Mouse (Mus musculus): ENCODE data around the gene Hba-x.
A peak's percentile ranks its signal among the peaks of the same experiment; 100 is the strongest.

The Hba-x gene

DNA sequence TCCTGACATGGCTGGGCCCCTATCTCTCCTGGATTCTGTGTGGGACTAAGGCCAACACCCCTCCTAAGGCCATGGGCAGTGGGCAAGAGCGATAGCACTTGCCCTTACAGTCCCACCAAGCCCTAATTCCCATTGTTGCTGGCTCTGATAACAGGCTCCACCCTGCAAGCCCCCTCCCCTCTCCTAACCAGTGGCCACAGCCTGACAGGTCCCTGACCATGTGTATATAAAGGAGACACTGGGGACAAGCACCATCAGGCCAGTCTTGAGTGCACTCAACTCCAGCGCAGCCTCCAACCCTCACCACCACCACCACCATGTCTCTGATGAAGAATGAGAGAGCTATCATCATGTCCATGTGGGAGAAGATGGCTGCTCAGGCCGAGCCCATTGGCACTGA lies at the start of gene Hba-x:
Hba-x (plus strand) TSS at position 54 of the 400 bp plus-strand sequence.
- no peak for ATAC-seq (ENCODE audit: low TSS enrichment)

DNA sequence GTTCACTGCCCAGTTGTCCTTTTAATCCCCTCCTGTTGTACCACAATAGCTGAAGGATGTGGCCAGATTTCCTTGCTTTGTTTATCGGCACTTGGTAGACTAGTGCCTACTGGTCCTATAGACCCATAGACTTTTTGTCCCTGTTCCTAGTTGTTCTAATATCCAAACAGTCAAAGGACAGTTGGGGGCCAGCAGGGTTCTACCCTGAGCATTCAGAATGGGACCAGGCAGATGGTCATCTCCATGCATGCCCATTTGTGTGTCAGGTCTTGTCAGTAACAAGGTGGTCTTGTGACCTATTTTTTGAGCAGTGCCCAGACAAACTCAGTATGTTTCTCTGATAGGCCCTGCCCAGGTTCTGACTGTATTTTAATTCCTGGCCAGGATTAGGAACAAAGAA lies 49.2 kb upstream of the Hba-x start:
- no peak for ATAC-seq (ENCODE audit: low TSS enrichment)

DNA sequence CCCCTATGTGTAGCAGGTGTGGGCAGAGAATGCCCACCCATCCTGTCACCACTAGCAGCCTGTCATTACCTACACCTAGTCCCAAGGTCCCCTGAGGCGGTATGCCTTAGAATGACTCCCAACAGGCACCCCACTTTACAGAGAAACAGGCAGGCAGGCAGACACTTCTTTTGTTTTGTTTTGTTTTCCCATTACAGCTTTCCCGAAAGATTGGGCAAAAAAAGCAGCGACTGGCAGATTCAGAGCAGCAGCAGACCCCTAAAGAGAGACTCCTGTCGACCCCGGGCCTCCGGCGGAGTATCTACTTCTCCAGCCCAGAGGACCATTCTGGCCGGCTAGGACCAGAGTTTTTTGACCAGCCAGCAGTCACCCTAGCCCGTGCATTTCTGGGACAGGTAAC lies 48.6 kb upstream of the Hba-x start:
- ATAC-seq (ENCODE audit: low TSS enrichment) = no peak

DNA sequence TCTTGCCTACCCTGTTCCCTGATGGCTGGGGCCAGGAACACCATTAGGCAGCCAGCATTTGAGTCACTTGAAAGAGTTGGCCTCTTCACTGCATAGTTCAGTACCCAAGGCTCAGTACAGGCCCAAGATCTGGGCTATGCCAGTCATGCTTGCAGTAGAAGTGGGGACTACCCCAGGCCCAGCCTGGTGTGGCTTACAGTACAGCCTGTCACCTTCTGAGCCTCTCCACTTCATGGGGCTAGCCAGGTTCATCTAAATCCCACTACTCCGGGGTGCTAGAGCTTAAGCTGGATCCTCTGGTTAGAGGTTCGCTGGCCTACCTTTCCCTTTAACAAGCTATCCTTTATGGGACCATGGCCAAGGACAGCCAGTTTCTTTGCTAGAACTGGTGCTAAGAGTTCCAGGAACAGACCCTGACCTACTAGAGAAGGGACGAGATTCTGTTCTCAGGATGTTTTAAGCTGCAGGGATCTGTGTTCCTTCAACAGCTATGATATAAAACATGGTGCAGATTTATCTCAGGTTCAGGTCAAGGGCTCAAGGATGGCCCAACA lies 47.8 kb upstream of the Hba-x start:
- ATAC-seq (ENCODE audit: low TSS enrichment) = no peak

DNA sequence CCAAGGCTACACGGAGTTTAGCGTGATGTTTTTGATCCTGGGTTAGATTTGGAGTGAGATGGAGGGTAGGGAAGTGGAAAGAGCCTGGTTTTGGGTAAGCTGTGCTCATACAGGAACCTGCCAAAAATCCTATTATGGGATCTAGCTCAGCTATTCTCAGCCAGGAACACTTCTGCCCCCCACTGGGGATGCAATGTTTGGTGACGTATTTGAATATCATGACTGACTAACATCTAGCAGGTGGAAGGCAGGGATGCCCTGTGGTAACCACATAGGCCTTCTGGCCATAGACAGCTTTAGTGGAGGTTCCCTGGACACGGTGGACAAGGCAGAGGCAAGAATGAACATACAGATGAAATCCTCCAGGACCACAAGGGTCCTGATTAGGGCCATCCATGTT lies 46.0 kb upstream of the Hba-x start:
- peak; percentile 39 for ATAC-seq (ENCODE audit: low TSS enrichment)

DNA sequence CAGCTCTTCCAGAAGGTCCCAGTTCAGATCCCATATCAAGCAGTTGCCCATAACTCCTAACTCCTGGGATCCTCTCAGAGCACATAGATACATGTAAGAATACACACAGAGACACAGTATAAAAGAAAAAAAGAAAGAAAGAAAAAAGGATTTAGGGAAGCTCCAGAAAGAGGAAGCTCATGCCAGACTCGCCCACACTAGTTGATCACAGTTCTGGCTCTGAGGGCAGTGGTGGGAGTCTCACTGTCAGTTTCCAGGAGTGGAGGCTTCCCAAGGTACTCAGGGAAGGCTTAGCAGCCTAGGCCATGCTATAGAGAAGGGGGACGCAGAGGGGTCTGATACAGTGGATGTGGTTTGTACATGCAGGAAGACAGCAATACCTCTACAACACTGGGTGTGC lies 45.1 kb upstream of the Hba-x start:
- ATAC-seq (ENCODE audit: low TSS enrichment) = peak; percentile 33

DNA sequence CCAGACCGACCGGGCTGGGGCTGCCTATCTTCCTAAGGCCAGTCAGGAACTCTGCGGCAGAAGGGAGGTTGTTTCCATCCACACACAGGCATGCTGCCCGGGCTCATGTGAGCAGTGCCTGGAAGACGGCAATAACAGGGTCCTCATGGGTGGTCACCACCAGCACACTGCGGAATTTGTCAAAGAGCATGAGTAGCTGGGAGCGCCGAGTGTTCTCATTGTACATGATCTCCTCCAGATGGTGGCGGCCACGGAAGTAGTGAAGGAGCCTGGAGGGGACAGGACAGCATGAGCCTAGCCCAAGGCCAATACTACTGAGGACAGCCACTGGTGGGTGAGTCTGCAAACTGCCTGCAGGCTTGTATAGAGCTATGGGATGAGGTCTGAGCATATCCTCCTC lies 43.4 kb upstream of the Hba-x start:
- no peak for ATAC-seq (ENCODE audit: low TSS enrichment)

DNA sequence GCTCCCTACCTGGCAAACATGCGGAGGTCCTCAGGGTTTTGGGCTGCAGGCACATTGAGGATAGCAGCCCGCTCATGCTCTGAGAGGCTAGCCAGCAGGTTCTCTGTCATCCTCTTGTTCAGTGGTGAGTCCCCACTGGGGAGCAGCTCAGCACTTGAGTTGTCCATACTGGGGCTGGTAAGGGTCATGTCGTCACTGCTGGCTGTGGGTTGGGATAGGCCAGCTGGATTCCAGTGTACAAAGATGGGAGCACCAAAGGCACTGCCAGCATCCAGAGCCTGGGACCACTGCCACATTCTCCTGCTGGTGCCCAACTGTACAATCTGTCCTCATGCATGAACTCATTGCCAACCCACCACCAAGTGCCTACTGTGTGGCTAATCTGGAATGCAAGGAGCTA lies 42.3 kb upstream of the Hba-x start:
- no peak for ATAC-seq (ENCODE audit: low TSS enrichment)

DNA sequence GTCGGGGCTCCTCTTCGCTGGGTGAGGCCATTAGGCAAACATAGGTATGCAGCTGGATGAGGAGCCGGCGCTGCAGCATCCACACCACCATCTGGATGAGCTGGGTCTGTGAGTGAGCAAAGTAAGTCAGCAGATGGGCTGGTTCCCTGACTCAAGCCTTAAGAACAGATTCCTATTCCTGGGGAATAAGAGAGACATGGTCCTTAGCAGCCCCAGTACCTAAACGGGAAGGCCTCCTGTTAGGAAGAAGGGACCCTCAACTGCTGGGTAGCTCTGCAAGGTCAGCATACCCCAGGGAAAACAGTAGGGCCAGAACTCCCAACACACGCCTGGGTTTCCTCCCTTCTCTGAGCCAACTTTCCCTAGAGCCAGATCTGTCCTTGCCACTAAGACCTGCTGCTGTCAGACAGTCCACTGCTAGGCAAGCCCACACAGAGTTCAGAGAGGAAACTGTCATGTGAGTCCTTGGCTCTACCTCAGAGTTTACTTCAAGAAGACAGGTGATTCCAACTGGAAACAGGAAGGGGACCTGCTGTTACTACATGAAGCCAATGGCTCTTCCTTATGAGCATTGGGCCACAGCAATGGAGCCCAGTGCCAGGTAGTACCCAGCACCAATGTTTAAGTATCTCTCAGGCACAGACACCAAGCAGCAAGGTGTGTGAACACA lies 41.2 kb upstream of the Hba-x start:
- ATAC-seq (ENCODE audit: low TSS enrichment) = no peak

DNA sequence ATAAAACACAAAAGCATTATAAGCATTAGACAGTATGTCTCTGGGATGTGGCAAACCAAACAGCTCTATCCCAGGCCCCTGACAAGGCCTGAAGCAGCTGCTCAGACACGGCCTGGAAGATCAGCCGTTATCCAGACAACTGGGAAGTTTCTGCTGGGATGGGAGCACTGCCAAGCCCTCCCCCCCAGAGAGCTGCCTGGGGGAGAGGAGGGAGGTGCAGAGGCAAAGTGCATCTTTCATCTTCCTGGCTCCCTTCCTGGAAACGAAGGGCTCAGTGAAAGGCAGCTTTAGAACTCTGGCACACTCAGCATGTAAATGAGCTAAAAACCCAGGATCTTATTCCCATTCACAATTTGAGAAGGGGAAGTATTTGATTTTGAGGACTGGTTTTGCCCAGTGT lies 40.6 kb upstream of the Hba-x start:
- peak; percentile 42 for ATAC-seq (ENCODE audit: low TSS enrichment)

DNA sequence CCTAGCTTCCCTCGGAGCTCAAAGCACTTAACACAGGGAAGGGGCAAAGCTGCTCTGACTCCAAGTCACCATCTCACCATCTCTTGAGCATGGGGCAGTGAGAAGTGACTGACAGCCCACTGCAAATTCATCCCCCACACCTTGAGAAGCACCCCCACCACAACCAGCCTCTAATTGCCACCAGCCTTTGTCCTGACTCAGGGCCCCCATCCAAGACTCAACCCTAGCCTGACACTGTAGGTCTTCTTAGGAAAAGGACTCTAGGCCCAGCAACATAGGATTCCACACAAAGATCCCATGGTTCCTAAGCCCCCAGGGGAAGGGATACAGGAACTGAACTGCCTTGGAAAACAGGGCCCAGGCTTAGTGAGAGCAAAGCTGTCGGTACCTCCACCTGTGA lies 40.1 kb upstream of the Hba-x start:
- no peak for ATAC-seq (ENCODE audit: low TSS enrichment)

DNA sequence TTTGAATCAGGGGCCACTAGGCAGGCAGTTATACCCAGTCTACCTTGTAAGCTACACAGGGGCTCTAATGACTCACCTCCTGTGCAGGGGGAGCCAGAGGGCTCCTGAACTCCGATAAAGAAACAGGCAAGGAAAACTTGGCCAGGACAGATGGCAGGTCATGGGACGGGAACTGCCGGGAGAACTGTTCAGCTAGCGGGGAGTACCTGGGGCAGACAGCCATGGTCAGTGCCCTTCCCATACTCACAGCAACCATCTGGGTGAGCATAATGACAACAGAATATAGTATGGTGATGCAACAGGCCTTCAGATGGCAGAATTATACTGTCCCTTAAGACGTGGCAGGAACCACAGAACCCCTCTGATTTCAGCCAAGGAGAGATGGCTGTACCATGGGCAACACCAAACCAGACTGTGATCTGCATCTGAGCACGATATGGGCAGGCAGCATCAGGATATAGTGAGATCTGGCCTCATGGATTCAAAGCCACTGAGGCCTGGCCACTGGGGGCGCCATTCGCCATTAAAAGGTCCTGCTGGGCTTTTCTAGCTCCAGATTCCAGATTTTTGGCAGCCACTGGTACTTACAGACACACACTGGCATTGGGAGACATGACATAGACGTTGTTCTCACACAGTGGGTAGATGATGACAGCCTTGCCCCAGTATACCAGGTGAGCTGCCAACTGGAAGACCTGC lies 39.3 kb upstream of the Hba-x start:
- no peak for ATAC-seq (ENCODE audit: low TSS enrichment)

DNA sequence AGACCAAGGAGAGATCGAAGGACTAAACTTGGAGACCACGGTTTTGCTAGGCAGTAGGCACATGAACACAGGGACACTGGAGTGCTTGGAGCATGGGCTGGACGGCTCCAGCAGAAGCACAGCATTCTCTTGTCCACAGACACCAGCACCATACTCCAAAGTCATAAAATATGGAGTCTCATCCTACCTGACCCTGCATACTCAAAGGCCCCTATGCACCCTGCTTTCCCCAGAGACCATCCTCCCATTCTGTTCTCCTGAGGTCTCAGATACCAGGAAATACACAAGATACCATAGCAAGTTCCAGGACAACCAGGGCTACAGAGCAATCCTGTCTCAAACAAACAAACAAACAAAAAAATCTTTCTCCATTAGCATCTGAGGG lies 38.8 kb upstream of the Hba-x start:
- ATAC-seq (ENCODE audit: low TSS enrichment) = no peak

DNA sequence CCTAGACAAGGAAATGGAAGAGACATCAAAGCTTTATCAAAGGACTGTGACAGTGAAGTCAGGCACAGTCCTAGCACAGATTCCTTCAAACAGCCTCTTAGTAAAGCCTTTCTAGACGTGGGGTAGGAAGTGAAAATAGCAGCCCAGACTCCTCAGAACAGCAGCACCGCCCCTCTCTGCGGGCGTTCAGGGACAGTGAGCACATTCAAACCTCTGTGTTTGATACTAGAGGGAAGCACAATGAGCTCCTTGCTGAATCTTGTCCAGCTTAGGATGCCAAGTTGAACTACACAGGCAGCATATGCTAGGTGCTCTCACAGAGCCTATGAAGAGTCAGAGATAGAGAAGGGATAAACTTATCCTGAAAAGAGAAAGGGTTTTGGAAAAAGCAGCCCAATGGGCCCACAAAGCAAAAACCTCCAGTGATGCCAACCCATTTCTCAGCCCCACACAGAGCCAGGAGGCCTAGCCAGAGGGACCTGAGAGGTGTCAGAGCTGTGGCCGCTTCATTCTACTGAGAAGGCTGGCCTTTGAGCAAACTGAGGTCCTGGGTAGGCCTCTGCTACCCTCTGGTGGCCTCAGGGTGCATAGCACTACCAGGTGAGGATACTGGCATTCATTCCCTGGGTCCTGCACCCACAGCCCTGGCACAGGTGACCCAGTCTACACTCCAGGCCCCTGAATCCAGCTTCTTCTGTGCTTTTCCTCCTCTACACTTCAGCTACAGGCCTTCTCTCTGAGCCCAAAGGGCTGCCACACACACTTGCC lies 37.9 kb upstream of the Hba-x start:
- ATAC-seq (ENCODE audit: low TSS enrichment) = peak; percentile 45

DNA sequence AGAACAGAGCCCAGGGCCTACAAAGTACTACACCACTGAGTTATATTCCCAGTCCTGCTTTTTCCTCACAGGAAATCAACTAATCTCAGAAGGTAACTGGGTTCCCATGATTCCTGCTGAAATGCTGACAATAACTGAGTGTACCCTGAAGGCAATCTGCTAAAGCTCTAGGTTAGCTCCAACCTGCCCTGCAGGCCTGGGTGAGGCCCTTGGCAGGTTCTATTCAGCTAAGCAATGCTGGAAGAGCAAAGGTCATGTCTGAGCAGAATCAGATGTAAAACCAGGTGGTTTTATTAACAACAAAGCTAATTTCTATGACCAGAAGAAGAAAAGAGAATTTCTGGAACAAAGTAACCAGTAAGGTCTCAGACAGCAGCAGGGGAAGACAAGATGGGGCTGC lies 34.8 kb upstream of the Hba-x start:
- ATAC-seq (ENCODE audit: low TSS enrichment) = no peak

DNA sequence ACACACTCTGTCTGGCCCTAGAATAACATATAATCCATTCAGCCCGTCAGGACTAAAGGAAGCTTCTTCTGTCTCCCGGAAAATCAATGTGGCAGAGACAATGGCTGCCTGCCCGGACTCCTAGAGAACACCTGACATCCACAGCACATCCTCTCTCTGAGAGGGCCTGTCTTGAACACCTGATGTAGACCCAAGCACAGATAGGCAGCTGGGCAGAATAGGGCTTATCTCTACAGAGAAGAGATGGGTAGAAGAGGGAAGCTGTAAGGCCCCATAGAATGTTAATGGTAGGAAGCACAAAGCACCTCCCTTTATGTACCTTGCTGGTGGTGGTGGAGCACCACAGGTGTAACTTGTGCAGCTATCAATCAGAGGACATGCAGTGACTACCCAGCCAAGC lies 34.0 kb upstream of the Hba-x start:
- ATAC-seq (ENCODE audit: low TSS enrichment) = no peak

DNA sequence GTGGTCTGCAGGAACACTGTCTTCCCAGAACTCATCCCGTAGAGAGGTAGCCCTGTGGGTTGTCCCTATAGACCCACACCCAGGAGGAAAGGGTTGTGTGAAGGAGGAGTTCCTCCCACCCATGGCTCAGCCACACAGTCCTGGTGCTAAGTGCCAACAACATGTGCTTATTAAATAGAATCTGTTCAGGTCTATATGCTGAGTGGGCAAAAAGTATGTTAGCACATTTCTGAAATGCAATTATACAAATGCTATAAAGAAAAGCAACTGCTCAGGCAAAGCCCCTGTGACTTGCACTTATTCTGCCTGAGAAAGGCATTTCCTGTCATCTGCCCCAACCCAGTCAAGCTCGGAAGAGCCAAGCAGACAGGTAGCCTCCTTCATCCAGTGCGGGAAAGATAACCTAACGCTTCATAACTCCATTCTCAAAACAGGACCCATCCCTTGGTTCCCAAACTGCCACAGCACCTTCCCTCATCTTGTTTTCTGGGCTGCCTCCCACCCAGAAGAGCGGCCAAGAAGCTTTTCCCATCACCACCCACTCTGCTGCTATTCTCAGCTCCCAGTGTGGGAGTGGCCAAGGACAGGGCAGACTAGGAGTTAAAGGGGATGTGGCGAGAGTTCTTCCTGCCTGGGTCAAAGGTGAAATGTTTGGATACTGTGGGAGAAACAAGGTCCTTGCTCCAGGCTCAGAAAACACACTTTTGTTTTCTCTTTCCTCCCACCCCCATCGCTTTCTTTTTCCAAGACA lies 32.8 kb upstream of the Hba-x start:
- ATAC-seq (ENCODE audit: low TSS enrichment) = peak; percentile 72

DNA sequence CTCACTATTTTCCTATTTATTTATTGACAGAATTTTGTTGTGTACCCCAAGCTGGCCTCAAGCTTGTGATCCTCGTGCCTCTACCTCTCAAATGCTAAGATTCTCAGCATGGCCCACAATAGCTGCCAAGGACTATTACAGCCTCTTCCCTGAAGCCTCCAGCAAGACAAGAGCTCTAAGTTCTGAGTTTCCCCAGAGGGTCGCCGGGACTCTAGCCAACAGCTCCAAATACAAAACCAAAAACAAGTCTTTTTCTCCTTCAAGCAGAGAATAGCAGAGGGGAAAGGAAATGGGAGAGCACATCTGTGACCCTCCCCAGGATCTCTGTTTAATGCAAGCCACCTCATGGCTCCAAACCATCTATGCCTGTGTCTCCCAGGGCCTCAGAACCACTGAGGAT lies 32.1 kb upstream of the Hba-x start:
- no peak for ATAC-seq (ENCODE audit: low TSS enrichment)

DNA sequence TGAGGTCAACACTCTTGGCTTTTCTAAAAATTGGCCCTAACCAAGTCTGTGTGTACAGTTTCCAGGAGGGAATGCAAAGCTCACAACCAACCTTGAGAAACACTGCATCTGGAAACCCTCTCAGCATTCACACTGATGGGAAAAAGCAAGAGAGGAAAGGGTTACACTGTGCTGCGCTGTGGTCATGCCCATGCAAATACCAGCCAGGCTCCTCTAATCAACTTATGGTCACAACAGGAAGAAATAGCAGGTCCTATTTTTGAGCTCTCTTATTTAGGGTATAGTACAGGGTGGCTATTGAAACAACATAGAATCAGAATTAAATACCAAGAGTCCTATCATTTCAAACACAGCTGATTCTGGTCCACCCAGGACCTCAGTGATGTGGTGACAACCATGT lies 31.6 kb upstream of the Hba-x start:
- ATAC-seq (ENCODE audit: low TSS enrichment) = no peak

DNA sequence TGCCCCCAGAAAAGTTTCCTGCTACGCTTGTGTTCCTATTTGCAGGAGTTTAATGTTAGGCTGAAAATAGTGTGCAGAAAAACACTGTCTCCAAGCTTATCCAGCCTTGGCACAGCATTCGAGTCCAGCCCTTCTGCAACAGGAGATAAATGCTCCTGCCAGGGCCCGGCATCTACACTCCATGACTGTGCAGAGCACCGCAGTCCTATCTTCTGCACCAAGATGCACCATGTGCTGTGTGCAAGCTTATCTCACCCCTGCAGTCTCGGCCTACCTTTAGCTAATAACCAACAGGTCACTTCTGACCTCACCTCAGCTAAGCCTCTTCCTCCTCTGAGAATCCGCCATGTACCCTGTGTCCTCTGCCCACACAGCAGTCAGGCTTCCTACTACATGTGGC lies 30.6 kb upstream of the Hba-x start:
- ATAC-seq (ENCODE audit: low TSS enrichment) = no peak

DNA sequence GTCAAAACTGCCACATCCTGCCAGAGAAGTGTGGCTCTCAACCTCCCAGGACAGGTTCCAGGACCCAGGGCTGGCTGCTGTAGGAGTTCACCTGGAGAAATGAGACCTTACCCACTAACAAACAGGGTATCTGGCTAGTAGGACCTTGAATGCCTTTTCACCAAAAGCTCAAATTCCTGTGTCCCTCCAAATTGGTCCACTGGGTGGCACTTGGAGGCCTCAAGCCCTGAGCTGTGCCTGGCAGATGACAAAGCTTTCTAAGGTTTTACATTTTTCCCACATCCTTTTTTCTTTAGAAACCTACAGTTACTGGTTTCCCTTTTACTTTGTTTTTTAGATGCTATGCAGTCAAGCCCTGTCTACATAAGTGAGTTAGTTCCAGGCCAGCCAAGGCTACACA lies 29.1 kb upstream of the Hba-x start:
- no peak for ATAC-seq (ENCODE audit: low TSS enrichment)

DNA sequence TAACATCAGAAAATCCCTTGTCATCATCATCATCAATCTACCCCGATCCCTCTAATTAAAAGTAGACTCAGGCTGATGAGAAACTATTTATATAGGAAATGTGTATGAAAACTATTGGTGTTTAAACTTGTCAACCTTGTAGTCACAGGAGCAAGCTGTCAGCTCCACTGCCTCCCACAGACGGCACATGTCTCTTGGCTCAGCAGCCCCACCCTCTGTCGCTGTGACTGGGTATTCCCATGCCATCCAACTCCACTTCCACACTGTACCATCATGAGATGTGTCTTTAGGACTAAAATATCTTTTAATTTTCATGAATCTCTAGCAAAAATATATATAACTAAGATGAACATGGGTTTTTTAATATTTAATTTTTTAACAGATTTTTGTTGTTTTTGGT lies 27.9 kb upstream of the Hba-x start:
- no peak for ATAC-seq (ENCODE audit: low TSS enrichment)

Measured in frontal cortex, adult (tissue).